Mouse (Mus musculus) gastrocnemius, postnatal 36 days (tissue): ENCODE results near the gene Btd. TPM values are rescaled to one million over a fixed set of nuclear protein-coding genes. Genes with fewer than 3 reads are reported as not detected.

ENCODE experiments used
- DNase-seq, 2 experiments: peaks; one replicate each; pipeline ENCODE4 v3.0.0; 2022
- intact Hi-C: fragments of 180-260 bp; cut with DNase I; formaldehyde crosslinking; loops from one replicate; pipeline ENCODE4 v1.15.1; 2025
- total RNA-seq, 2 experiments: library from RNA; stranded (reverse); gene quantifications; 2 replicates each; pipeline ENCODE4 v1.2.3; 2021

Btd gene
- total RNA-seq, 2 experiments from 2014 or later = 3.6 to 4.8 TPM

DNA sequence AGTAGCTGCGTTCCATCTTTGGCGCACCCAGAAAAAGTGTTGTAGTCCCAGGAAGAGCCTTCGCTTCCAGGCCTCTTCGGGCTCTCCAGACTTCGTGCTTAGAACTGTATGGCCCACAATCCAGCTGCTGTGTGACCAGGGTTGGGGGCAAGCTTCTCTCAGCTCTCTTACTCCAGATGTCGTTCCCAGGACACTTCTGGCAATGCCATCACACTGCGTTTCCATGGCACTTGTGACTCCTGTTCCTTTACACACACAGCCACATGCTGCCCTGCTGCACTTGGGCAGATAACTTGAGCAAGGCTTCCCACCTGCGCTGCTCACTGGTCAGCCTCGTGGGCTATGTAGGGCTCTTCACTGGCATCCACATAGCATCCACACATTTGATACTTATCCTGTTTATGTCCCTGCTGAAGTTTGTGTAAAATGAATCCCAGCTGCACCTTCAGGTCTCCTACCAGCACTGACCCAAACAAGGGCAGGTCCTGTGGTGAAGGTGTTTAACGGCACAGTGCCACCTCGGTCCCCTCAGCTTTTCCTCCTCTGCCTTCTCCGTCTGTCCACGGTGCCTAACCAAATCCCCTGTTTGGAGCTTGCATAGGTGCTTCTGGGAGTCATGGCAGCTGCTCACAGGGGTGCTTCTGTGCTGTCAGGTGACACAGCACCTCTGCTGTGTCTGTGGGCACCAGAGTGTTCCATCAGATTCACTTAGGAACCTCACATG, 22.7 kb downstream of the Btd start:
- intact Hi-C loops = loop anchor here (2.0 kb wide), 1 partner anchor 117 kb away; no protein-coding TSS in a partner anchor
- no peak for DNase-seq

DNA sequence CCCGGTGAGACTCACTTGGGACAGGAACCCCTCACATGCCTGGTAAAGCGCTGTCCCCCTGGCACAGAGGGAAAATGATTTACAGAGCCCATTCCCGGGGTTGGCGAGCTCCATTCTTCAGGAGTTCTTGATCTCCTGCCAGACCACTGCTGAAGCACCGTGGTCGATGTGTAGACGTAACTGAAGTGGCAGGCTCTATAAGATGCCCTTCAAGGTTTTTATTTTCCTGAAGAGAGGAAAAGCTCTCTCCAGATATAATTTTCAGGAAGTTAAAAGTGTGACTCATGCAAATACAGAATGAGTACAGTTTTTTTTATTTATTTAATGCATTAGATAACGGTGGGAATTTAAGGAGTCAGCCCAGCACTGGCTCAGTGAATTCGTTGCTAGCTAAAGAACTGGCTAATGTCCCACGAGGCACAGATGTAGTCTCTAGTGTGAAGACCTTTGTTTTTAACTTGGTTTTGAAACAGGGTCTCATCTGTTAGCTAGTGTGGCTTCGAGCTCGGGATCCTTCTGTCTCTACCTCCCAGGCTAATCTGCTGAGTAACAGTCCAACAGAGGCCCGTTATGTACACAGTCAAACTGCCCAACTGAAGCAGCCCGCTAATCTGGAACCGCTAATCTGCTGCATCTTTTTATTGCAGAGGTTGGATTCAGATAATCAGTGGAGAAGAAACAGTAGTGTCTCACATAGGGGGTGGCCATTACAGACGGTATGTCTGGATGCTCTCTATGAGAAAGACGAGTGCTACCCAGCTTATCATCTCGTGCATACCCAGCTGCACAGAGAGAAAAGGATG, 23.5 kb downstream of the Btd start:
- intact Hi-C loops = no loop called here
- no peak for DNase-seq

DNA sequence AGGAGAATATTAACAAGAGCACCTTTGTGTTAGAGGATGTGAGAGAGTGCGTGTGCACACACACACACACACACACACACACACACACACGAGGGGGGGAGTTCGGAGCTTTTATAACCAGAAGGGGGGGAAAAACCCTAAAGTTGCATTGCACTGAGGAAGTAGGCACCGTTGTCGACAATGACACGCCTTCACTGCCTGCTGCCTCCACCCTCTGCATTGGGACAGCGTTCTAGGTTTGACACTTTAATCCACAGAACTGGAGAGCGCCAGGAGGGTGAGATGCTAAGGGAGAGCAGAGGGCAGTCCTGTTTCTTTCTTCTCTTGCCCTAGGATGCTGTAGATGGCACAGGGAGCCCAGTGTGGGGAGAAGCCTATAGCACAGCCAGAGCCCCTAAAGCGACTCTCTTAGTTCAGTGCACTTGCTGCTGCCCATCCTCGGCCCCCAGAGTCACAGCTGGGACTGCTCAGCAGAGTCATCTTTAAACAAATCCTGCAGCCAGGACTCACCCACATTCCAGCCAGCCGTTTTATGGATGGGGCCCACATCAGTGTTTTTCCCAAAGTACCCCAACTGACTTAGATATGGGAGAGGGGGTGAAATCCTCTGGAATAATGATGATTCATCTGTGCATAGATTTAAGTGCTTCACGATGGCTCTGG, 24.2 kb downstream of the Btd start:
- intact Hi-C loops = no loop called here
- no peak for DNase-seq

DNA sequence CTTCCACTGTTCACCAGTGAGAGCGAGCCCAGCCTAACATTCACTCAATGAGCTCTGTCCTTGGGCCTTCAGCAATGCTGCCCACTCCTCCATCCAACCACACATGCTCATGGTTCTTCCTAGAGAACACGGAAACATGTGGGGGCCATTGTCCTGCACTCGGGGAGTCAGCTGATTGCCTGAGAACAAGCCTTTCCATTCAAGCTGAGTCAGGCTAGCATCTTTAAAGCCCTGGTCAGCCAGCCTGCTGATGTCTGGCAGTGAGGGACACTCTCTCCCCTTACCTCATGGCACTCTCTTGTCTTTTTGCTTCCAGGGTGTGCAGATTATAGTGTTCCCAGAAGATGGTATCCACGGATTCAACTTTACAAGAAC, 24.7 kb downstream of the Btd start:
- no peak for DNase-seq
- intact Hi-C loops = no loop called here

DNA sequence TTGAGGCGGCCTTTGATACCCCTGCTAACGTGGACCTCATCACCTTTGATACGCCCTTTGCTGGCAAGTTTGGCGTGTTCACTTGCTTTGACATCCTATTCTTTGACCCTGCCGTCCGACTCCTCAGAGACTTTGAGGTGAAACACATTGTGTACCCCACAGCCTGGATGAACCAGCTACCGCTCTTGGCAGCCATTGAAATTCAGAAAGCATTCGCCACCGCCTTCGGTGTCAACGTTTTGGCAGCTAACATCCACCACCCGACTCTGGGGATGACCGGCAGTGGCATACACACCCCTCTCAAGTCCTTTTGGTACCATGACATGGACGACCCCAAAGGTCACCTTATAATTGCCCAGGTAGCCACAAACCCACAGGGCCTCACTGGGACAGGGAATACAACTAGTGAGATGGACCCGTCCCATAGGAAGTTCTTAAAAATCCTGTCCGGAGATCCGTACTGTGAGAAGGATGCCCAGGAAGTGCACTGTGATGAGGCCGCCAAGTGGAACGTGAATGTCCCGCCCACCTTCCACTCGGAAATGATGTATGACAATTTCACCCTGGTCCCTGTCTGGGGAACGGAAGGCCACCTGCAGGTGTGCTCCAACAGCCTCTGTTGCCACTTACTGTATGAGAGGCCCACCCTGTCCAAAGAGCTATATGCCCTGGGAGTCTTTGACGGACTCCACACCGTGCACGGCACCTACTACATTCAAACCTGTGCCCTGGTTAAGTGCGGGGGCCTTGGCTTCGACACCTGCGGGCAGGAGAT, 26.3 kb downstream of the Btd start:
- intact Hi-C loops = no loop called here
- DNase-seq = no peak

DNA sequence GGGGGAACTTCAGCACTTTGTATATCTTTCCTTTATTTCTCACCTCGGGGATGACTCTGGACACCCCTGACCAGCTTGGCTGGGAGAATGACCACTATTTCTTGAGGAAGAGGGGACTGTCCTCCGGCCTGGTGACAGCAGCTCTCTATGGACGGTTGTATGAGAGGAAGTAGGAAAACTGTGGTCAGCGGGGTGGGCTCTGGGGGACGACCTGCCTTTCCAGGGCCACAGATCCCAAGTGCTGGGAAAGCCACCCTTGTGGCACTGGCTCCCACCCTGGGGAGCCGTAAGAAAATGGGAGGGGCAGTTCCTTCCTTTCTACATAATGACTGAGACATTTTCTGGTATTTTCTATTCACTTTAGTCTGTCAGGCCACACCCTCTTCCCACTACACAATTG, 26.9 kb downstream of the Btd start:
- intact Hi-C loops = no loop called here
- no peak for DNase-seq

DNA sequence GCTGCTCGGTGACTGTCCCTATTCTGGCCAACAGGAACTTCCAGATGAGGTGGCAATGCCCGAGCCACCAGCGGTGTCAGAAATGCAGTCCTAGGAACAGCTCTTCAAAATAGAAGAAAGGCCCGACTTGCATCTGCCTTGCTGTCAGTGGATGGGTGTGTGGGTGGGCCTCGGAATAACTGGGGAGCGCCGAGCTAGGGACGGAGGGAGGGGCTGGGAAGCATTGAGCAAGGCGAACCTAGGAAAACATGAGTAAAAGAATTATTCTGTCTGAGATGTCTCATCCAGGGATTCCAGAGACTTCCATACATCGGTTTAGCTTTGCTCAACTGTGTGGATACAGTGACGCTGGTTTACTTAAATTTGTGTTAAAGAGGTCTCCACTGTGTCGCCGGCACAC, 27.5 kb downstream of the Btd start:
- no peak for DNase-seq
- intact Hi-C loops = no loop called here

DNA sequence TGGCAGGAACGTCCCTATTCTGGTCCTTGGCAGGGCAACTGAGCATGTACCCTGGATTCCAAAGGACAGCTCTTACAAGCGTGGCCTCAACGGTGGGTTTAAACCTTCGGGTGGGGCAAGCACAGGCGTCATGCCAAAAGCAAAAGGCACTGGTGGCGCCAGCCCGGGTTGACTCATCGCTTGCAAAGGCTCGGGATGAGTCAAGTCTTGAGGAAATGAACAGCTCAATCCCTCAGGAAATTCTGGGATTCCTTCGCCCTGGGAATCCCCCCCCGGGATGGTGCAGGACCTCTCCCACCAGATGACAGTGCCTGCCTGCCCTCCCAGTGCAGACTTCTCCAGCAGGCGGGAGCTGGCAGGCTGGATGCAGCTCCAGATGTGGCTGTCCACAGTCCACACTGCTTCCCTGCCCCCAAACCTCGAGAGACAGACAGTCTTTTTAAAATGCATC, 28.4 kb downstream of the Btd start:
- intact Hi-C loops = no loop called here
- DNase-seq = peak; percentile 76 to 79

DNA sequence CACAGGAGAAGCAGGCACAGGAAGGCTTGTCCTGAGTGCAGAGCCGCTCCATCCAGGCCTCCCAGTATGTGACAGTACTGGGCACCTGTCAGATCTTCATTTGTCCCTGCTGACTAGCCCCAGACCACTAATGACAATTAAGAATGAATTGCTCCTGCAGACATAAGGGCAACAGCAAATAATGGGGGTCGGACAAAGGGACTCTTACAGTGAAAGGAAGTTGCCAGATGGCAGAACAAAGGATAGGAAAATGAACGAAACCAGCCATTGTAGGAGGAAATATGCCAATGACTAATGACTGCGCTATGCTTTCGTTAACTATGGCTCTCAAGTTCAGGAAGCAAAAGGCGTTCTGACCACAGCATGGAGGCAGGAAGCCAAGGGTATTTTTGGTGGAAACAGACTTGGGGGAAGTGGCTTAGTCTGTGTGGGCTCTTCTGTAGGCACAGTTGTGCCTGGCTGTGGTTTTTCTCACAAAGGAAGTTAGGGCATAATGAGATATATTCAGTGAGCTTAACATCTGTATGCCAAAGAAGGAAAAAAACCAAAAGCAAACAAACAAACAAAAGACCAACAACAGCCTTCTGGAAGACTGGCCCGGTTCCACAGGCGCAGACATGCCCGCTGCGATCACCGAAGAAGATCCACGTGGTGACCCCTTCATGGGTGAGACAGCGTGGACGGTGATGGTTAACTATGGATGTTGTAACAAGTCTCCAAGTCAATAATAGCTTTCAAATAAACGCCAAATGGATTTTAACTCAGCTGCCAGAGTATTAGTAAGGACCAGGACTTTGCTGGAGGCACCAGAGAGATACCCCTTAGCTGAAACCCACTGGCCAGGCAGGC, 29.0 kb downstream of the Btd start:
- no peak for DNase-seq
- intact Hi-C loops = no loop called here

DNA sequence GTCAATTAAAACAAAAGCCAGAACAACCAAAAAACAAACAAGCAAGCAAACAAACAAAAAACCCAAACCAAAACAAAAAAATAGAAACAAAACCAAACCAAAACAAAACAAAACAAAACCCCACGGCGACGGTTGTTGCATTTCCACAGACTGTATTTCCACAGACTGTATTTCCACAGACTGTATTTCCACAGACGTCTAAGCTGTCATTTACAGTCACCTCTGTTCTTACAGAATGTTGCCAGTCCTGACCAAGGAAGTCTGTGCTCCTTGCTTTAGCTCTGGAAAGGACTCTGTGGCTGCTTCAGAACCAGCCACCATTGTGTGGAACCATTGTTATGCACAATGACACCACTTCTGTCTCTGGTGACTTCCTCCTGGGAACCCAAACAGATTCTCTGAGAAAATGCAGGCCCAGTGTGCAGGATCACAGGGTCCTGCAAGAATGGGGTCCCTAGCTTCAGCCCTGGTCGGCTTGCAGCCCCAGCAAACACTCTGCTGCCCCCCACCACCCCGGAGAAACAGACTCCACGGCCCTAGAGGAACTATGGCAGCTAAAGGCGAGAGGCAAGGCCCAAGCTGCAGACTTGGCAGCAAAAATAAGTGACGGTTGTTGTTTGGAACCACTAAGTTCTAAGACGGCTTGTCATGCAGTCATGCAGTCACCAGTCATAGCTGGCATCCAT, 30.9 kb downstream of the Btd start:
- intact Hi-C loops = no loop called here
- DNase-seq = no peak

DNA sequence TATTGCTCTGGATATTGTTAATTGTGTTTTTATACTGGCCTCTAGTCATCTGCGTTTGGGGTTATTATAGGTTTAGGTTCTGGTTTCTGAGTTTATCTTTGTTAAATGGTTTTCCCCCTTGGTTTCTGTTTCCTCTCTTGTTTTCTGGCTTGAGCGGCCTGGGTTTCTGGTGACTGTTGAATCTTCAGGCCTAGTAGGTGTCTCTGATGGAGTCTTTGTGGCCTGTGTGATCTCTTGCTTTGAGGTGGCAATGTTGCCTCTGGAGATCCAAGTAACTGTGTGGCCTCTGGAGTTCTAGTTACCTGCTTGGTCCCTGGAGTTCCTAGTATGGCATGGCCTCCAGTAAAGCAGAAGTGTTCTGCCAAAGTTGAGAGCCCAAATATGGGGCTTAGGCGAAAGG, 39.8 kb downstream of the Btd start:
- intact Hi-C loops = no loop called here
- no peak for DNase-seq

DNA sequence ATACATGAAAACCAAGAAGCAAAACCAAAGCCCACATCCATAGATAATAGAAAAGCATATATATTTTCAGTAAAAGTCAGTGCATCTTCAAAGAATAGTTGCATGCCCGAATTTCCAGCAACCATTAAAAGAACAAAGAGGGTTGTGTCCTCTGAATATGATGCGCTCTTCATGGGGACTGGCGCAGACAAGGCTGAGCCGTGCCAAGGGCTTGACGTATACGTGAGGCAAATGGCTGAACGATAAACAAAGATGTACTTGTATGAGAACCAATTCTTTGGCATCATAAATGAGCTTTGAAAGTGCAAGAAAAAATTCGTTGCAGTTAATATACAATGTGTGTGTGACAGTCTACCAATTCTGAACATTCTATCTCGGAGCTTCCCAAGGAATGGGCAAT, 40.5 kb downstream of the Btd start:
- intact Hi-C loops = no loop called here
- DNase-seq = no peak

DNA sequence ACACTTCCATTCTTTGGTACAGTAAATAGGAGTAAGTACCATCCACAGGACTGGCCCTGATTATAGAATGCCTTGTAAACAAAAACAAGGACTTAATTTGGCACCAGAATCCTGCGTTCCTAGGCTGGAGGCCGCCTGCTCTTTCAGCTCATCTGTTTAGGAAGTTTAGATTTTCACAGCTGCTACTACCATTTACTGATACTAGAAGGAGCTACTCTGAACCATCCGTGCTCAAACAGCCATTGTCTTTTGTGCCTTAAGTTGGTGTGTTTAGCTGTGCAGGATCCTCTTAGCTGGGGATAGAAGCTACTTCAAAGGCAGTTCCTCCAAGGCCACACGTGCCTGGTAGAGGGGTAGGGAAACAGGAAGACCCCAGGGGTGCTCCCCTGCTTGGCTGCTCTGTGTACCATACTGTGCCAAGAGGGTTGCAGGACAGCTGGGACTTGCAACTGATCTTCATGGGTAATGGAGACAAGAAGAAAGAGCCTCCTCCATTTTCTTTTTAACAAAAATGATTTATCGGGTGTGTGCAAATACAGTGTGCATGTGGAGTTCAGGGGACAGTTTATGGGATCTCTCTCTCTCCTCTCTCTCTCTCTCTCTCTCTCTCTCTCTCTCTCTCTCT, 41.2 kb downstream of the Btd start:
- intact Hi-C loops = no loop called here

DNA sequence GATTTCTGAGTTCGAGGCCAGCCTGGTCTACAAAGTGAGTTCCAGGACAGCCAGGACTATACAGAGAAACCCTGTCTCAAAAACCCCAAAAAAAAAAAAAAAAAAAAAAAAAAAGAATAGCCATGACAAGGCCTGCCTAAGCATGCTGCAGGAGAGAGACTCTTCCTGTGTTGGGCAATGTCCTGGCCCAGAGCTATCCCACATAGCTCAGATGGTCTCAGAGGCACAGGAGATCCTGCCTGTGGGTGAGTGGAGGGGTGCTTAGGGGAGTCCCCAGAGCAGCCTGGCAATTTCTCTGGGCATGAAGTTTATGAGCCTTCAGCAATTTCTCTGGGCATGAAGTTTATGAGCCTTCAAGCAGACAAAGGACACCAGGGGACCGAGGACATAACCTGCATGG, 42.8 kb downstream of the Btd start:
- intact Hi-C loops = no loop called here
- DNase-seq = no peak

More for the DNA sequence above, 41.2 kb downstream of the Btd start:
- no peak for DNase-seq

DNA sequence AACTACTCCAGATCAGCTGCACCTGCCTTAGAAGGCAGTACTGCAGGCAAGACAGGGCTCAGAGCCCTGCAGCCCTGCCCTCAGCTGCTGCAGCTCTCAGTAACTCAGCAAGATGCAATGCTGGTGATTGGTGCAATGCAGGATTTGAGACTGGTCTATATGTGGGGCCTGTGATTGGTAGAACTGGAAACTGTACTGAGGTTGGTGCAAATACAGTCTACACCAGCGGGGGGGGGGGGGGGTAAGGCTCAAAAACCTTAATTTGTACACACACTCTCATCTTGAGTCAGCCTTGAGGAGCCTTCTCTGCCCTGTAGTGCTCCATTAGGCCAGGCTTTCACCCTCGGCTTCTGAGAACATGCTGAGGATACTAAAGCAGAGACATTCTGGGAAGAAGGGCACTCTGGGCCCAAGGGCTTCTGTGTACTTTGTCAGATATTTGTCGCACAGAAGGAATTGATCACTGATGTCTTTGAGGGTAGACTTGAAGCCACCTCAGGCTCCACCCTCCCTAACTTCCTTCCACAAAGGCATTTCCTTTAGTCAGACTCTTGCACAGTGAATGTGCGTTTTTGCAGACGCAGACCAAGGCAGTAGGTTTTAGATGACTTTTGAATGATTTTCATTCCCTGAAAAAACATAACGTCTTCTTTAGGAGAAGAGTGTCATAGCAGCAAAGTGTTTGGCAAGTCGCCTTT, 43.7 kb downstream of the Btd start:
- no peak for DNase-seq
- intact Hi-C loops = no loop called here

DNA sequence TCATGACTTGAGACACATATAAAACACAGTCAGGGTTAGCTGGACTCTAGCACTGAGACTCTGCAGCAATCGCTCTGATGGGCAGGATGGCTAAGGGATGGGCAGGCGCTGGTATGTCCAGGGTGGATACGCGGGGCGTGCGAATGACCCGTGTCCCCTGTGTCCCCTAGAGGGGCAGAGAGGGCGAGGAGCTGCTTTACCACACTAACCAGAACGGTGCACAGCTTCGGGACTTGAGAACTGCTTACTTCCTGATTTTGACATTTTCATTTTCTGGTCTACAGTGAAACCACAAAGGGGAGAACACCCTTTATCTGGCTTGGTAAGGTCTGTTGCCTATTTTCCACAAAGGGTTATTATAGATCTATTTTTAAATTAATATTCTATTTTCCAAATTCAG, 44.9 kb downstream of the Btd start:
- intact Hi-C loops = no loop called here
- no peak for DNase-seq

DNA sequence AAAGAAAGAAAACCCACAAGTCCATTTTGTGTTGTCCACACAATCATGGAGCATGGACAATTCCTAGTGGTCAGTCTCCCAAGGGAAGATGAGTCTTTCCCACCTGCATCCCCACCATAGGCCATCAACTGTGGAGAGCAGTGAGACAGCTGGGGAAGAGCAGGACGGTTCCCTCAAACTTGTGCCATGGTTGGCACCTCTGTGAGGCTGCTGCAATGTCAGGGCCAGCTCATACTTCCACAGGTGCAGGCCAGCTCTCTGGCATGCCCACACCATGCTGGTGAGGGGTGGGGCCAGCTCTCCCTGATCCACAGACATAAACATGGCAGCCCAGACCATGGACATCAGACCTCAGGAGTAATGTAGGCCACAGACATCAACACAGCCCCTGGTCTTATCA, 45.4 kb downstream of the Btd start:
- intact Hi-C loops = no loop called here
- DNase-seq = no peak

DNA sequence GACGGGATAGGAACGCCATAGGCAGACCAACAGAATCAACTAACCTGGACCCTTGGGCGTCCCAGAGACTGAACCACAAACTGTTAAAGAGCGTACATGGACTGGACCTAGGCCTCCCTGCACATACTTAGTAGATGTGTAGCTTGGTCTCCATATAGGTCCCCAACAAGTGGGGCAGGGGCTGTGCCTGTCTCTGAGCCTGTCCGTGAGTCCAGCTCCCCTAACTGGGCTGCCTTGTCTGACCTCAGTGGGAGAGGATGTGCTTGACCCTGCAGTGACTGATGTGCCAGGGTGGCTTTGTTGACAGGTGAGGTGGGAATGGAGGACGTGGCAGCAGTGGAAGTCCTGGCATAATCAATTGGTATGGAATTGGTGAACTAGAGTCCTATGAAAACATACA, 51.7 kb downstream of the Btd start:
- no peak for DNase-seq

More for the DNA sequence above, 51.7 kb downstream of the Btd start:
- intact Hi-C loops = no loop called here
